Mouse (Mus musculus) lung, embryonic 16.5 days (tissue): Measurements from ENCODE around the gene Vps13d. TPM values are rescaled to one million over a fixed set of nuclear protein-coding genes. Genes with fewer than 3 reads are reported as not detected.

Experiments used
- ATAC-seq: fragments of 200-750 bp; cut with Nextera tagmentation; 2 replicates; pipeline ENCODE4 v1.8.0; 2017; ENCODE audit warnings: low read depth, mild to moderate bottlenecking, moderate library complexity
- H3K27ac ChIP-seq: fragments of 300-500 bp; sonication (generic); 2 replicates; pipeline ENCODE4 v1.5.1; 2014; ENCODE audit warnings: mild to moderate bottlenecking, control low read depth, low read length
- H3K27me3 ChIP-seq: fragments of 300-500 bp; sonication (generic); 2 replicates; pipeline ENCODE4 v1.6.1; 2014; ENCODE audit warnings: low read depth, low read length, mixed read lengths; ENCODE audit not compliant: control insufficient read depth, insufficient read depth
- H3K36me3 ChIP-seq: fragments of 300-500 bp; sonication (generic); 2 replicates; pipeline ENCODE4 v1.6.1; 2014; ENCODE audit warnings: low read length; ENCODE audit not compliant: control insufficient read depth, insufficient read depth
- H3K4me1 ChIP-seq: fragments of 300-500 bp; sonication (generic); replicated peaks from 2 replicates; pipeline ENCODE4 v1.6.1; 2014; ENCODE audit warnings: low read length, mixed read lengths; ENCODE audit not compliant: control insufficient read depth, insufficient read depth
- H3K4me2 ChIP-seq: fragments of 300-500 bp; sonication (generic); 2 replicates; pipeline ENCODE4 v1.6.1; 2014; ENCODE audit warnings: low read depth, low read length, control low read depth
- H3K4me3 ChIP-seq: fragments of 300-500 bp; sonication (generic); 2 replicates; pipeline ENCODE4 v1.5.1; 2014; ENCODE audit warnings: mild to moderate bottlenecking, low read length, control low read depth
- H3K9ac ChIP-seq: fragments of 300-500 bp; sonication (generic); 2 replicates; pipeline ENCODE4 v1.6.1; 2014; ENCODE audit warnings: low read length, control low read depth
- H3K9me3 ChIP-seq: fragments of 300-500 bp; sonication (generic); 2 replicates; pipeline ENCODE4 v1.6.1; 2016; ENCODE audit warnings: low read length; ENCODE audit not compliant: control insufficient read depth
- WGBS: fragments of 180-500 bp; shearing (Covaris S2); extraction: QIAGEN DNeasy Blood & Tissue Kit; methylation state at CpG from one replicate; pipeline ENCODE4 v1.1.7; 2014; 5-methylcytosine and 5-hydroxymethylcytosine counted together
- polyA plus RNA-seq: library from polyadenylated mRNA; unstranded; fragments of >200 nt; fragmentation: Nextera tagmentation; extraction: Ambion mirVana; gene quantifications from 2 replicates; pipeline ENCODE4 v1.2.1, GENCODE M21; 2015

Vps13d gene
- polyA plus RNA-seq, 1 experiment from 2014 or later, result 5.9 TPM

DNA sequence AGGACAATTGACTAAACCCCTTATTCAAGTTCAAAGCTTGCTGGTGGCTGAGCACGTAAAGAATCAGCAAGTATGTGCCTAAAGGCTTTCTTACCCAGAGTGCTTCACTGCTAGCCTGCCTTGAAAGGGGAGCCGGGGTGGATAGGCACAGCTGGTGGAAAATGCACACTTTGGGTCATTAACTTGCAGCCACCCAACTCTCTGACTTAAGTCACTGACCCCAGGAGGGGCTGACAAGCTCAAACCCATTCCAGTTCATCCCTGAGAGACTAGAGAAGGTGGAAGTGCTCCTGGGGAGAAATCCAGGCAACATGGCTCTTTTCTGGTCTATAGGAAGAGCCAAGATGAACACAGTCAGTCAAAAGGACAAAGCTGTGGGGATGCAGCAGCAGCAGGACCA lies 219.3 kb downstream of the Vps13d start:
- ATAC-seq, result no peak
- WGBS, result 71% methylated on average over 2 of the region's 2 CpGs

GRCm38 (mm10) chr4:144974458-144974857 lies 220.3 kb downstream of the Vps13d start:
- Histone ChIP-seq H3K9me3 (no peaks in the 10 kb centered on the region), H3K4me3 (no peak overlapping the region), H3K36me3 (peaks cover 7% of the 10 kb centered on the region), H3K27ac (no peak overlapping the region), H3K27me3 (no peaks in the 10 kb centered on the region), H3K9ac (no peak overlapping the region), H3K4me2 (no peak overlapping the region), H3K4me1 (no peaks in the 10 kb centered on the region; the same call in 1 of the 2 replicates)
- 63% methylated on average over 3 of the region's 3 CpGs for WGBS
- no peak for ATAC-seq

More for the DNA sequence above, 219.3 kb downstream of the Vps13d start:
- Histone ChIP-seq H3K36me3 (peaks cover 5% of the 10 kb centered on the region), H3K4me3 (no peak overlapping the region), H3K4me2 (no peak overlapping the region), H3K9ac (no peak overlapping the region), H3K4me1 (no peaks in the 10 kb centered on the region; the same call in 1 of the 2 replicates), H3K9me3 (no peaks in the 10 kb centered on the region), H3K27me3 (no peaks in the 10 kb centered on the region), H3K27ac (no peak overlapping the region)

DNA sequence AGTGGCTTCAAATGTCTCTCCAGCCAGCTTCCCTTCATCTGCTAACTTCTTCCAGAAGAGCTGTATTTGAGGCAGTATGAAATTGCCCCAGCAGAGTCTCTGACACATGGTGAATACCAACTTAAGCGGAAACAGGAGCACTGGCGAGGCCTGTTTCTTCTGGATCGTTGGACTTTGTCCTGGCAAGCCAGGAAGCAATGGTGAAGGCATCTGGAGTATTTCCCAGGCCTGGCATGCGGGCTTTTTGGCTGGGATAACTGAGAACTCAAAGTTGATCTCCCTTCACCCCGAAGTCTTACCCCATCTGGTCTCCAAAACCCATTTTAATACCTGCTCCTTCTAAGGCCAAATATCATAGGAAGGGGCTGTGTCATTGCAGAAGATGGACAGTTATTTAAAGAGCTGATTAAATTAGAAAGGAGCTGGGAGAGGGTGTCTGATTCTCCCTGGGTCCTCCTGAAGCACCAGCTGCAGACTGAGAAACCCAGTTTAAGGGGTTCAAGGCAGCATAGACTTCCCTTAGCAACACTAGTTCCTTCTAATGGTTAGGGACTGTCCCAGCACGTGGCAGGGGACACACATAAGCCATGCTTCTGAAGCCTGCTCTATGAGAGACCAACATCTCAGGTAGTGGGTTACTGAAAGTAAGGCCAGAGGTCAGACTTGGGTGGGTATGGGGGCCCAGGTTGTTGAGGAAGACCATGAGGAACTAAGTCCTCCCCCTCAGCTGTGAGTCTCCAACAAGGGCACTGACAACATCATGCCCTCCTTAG lies 221.7 kb downstream of the Vps13d start:
- Histone ChIP-seq H3K27me3 (no peaks in the 10 kb centered on the region), H3K4me3 (no peak overlapping the region), H3K27ac (no peak overlapping the region), H3K4me1 (peaks cover 6% of the 10 kb centered on the region), H3K4me2 (no peak overlapping the region), H3K9me3 (no peaks in the 10 kb centered on the region), H3K9ac (no peak overlapping the region), H3K36me3 (peaks cover 7% of the 10 kb centered on the region)
- 82% methylated on average over 6 of the region's 6 CpGs for WGBS
- ATAC-seq, result no peak

GRCm38 (mm10) chr4:144971048-144971447 lies 223.8 kb downstream of the Vps13d start:
- 80% methylated on average over 2 of the region's 2 CpGs for WGBS
- no peak for ATAC-seq
- Histone ChIP-seq H3K27ac (no peak overlapping the region), H3K27me3 (no peaks in the 10 kb centered on the region), H3K36me3 (peaks cover 7% of the 10 kb centered on the region), H3K4me2 (no peak overlapping the region), H3K4me3 (no peak overlapping the region), H3K4me1 (peaks cover 6% of the 10 kb centered on the region), H3K9me3 (no peaks in the 10 kb centered on the region), H3K9ac (no peak overlapping the region)

GRCm38 (mm10) chr4:144969030-144969429 lies 225.8 kb downstream of the Vps13d start:
- H3K4me1 ChIP-seq, result peaks cover 6% of the 10 kb centered on the region
- H3K9ac ChIP-seq, result no peak overlapping the region
- ATAC-seq, result no peak
- 27% methylated on average over 6 of the region's 6 CpGs for WGBS
- H3K27ac ChIP-seq, result no peak overlapping the region
- H3K4me2 ChIP-seq, result no peak overlapping the region
- 0 out of 2 replicates have a peak, but pooled peaks cover 2% of the 10 kb centered on the region for H3K36me3 ChIP-seq
- H3K4me3 ChIP-seq, result no peak overlapping the region
- H3K9me3 ChIP-seq, result no peaks in the 10 kb centered on the region
- no peaks in the 10 kb centered on the region for H3K27me3 ChIP-seq

DNA sequence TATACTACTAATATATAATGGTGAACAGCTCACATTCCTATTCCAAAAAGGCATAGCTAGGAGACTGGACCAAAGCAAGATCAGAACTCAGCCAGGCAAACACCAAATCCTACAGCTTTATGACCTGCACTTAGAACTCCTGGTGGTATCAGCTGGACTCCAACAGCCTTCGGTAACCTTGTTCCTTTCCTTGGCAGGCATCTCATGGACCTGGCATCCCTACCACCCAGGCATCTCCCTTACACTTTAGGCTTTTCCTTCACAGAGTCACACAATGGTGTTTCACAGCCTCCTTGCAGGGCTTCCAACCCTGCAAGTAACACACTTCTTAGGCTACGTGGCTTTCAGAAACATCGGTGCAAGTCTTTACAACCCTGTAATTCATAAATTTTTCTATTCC lies 226.4 kb downstream of the Vps13d start:
- no peak overlapping the region for H3K9ac ChIP-seq
- no peak for ATAC-seq
- 0 out of 2 replicates have a peak, but pooled peaks cover 2% of the 10 kb centered on the region for H3K36me3 ChIP-seq
- no peak overlapping the region for H3K4me2 ChIP-seq
- H3K27me3 ChIP-seq, result no peaks in the 10 kb centered on the region
- H3K27ac ChIP-seq, result no peak overlapping the region; the same call in 1 of the 2 replicates
- no peaks in the 10 kb centered on the region for H3K9me3 ChIP-seq
- WGBS, result 81% methylated on average over 3 of the region's 3 CpGs
- peaks cover 6% of the 10 kb centered on the region for H3K4me1 ChIP-seq
- H3K4me3 ChIP-seq, result no peak overlapping the region

DNA sequence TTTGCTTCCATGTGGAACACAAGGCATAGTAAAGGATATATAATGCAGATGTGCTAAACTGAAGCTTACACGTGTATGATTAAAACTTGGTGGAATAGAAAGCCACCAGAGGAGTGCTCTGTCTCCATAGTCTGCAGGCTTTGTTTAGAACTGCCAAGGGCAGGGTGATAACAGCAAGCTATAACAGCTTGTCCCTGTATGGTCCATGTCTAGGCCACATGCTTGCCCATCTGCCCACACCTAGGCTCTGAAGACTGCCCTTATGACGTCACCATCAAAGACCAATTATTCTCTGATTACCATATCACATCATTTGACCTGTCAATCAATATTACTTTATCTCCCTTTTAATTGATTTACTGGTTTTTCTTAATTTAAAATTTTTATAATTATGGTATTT lies 229.6 kb downstream of the Vps13d start:
- 48% methylated on average over 2 of the region's 2 CpGs for WGBS
- Histone ChIP-seq H3K4me2 (no peak overlapping the region), H3K27ac (no peak overlapping the region), H3K9ac (no peak overlapping the region), H3K4me1 (peaks cover 12% of the 10 kb centered on the region), H3K9me3 (no peaks in the 10 kb centered on the region), H3K36me3 (peaks cover 2% of the 10 kb centered on the region; the same call in 1 of the 2 replicates), H3K4me3 (no peak overlapping the region), H3K27me3 (no peaks in the 10 kb centered on the region)
- no peak for ATAC-seq

GRCm38 (mm10) chr4:144961696-144962095 lies 233.1 kb downstream of the Vps13d start:
- 68% methylated on average over 3 of the region's 3 CpGs for WGBS
- H3K27me3 ChIP-seq, result no peaks in the 10 kb centered on the region
- no peak for ATAC-seq

DNA sequence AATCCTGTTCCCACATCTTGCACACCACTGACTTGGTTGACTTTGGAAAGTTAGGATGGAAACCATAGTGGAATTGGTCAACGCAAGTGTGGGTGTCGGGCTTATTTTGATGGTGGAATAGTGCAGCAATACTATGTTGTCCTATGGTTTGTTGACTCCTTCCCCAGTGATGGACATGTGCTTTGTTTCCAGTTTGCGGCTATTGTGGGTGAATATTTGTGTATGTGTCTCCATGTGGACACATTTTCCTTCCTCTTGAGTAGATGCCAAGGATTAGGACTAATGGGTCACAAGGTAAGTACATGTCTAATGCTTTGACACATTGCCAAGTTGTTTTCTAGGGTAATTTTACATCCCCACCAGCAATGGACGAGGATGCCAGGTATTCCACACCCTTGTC lies 233.6 kb downstream of the Vps13d start:
- no peak for ATAC-seq
- Histone ChIP-seq H3K4me2 (no peak overlapping the region), H3K4me1 (peaks cover 12% of the 10 kb centered on the region; the same call in 1 of the 2 replicates), H3K27me3 (no peaks in the 10 kb centered on the region), H3K36me3 (no peaks in the 10 kb centered on the region; the same call in 1 of the 2 replicates), H3K27ac (peak overlapping the region; percentile 40; the same call in 1 of the 2 replicates), H3K9ac (no peak overlapping the region), H3K9me3 (no peaks in the 10 kb centered on the region), H3K4me3 (no peak overlapping the region)
- 79% methylated on average over 4 of the region's 4 CpGs for WGBS

More at GRCm38 (mm10) chr4:144961696-144962095, 233.1 kb downstream of the Vps13d start:
- Histone ChIP-seq H3K36me3 (no peaks in the 10 kb centered on the region; the same call in 1 of the 2 replicates), H3K9ac (no peak overlapping the region), H3K9me3 (no peaks in the 10 kb centered on the region), H3K4me3 (no peak overlapping the region), H3K27ac (no peak overlapping the region), H3K4me1 (peaks cover 12% of the 10 kb centered on the region; the same call in 1 of the 2 replicates), H3K4me2 (no peak overlapping the region)
